Mouse (Mus musculus) myocyte (in vitro differentiated cells): ENCODE measurements around the gene Nes. TPM values are rescaled to one million over a fixed set of nuclear protein-coding genes. Genes with fewer than 3 reads are reported as not detected.

Experiments
- H3K27me3 ChIP-seq: one replicate; pipeline ENCODE4 v1.6.1; 2011; ENCODE audit not compliant: control insufficient read depth, insufficient read depth, insufficient read length
- H3K36me3 ChIP-seq: one replicate; pipeline ENCODE4 v1.6.1; 2011; ENCODE audit not compliant: control insufficient read depth, insufficient read depth
- H3K4me2 ChIP-seq: one replicate; pipeline ENCODE4 v1.6.1; 2011; ENCODE audit warnings: low read depth, control low read depth
- H3K4me3 ChIP-seq: one replicate; pipeline ENCODE4 v1.5.1; 2011; ENCODE audit warnings: mild to moderate bottlenecking, control low read depth, moderate library complexity
- H3K79me2 ChIP-seq: one replicate; pipeline ENCODE4 v1.6.1; 2011; ENCODE audit not compliant: control insufficient read depth, insufficient read depth
- H3ac ChIP-seq: one replicate; pipeline ENCODE4 v1.6.1; 2011; ENCODE audit not compliant: control insufficient read depth, insufficient read length
- CEBPB ChIP-seq: IDR thresholded peaks from 2 replicates; pipeline ENCODE4 v1.6.1; 2011; ENCODE audit warnings: mild to moderate bottlenecking, moderate library complexity; ENCODE audit not compliant: poor library complexity, insufficient read depth, severe bottlenecking
- E2F4 ChIP-seq: IDR thresholded peaks from one replicate; pipeline ENCODE4 v1.6.1; 2011; ENCODE audit warnings: mild to moderate bottlenecking, control low read depth, moderate library complexity; ENCODE audit not compliant: insufficient read depth
- MAX ChIP-seq: IDR thresholded peaks from one replicate; pipeline ENCODE4 v1.6.1; 2011; ENCODE audit warnings: low read depth, mild to moderate bottlenecking, control low read depth
- MYOD1 ChIP-seq, 3 experiments: IDR thresholded peaks; one replicate each; pipeline ENCODE4 v1.6.1; 2011; ENCODE audit warnings: control low read depth in 2 of 3, low read depth in 2 of 3, mild to moderate bottlenecking in 2 of 3, moderate library complexity in 1 of 3; ENCODE audit not compliant: insufficient read length in 2 of 3, control insufficient read depth in 1 of 3
- MYOG ChIP-seq, 3 experiments: IDR thresholded peaks; one replicate each; pipeline ENCODE4 v1.6.1; 2011; ENCODE audit warnings: control low read depth in 2 of 3, low read depth in 2 of 3, mild to moderate bottlenecking in 2 of 3; ENCODE audit not compliant: insufficient read length in 2 of 3, control insufficient read depth in 1 of 3, insufficient read depth in 1 of 3
- POLR2A ChIP-seq: IDR thresholded peaks from one replicate; pipeline ENCODE4 v1.6.1; 2011; ENCODE audit warnings: low read depth, mild to moderate bottlenecking, control low read depth, moderate library complexity; ENCODE audit not compliant: insufficient read length
- POLR2AphosphoS2 ChIP-seq: IDR thresholded peaks from one replicate; pipeline ENCODE4 v1.6.1; 2011; ENCODE audit warnings: low read depth, control low read depth; ENCODE audit not compliant: insufficient read length
- REST ChIP-seq: IDR thresholded peaks from one replicate; pipeline ENCODE4 v1.6.1; 2011; ENCODE audit warnings: mild to moderate bottlenecking, control low read depth, moderate library complexity; ENCODE audit not compliant: insufficient read depth, insufficient read length
- SRF ChIP-seq: IDR thresholded peaks from one replicate; pipeline ENCODE4 v1.6.1; 2011; ENCODE audit warnings: low read depth; ENCODE audit not compliant: control insufficient read depth, insufficient read length
- TCF12 ChIP-seq: IDR thresholded peaks from one replicate; pipeline ENCODE4 v1.6.1; 2011; ENCODE audit warnings: mild to moderate bottlenecking, control low read depth; ENCODE audit not compliant: poor library complexity, insufficient read depth, severe bottlenecking
- TCF3 ChIP-seq: IDR thresholded peaks from one replicate; pipeline ENCODE4 v1.6.1; 2011; ENCODE audit warnings: low read depth, control low read depth; ENCODE audit not compliant: insufficient read length
- USF1 ChIP-seq: IDR thresholded peaks from one replicate; pipeline ENCODE4 v1.6.1; 2011; ENCODE audit warnings: low read depth, mild to moderate bottlenecking, control low read depth, moderate library complexity
- polyA plus RNA-seq: library from polyadenylated mRNA; unstranded; fragments of >200 nt; fragmentation: generic; extraction: Trizol; gene quantifications from one replicate; pipeline ENCODE4 v1.2.1, GENCODE M21; 2012; ENCODE audit warnings: missing spikeins

The Nes gene
- polyA plus RNA-seq, 1 experiment, result 268 TPM

- Histone ChIP-seq H3K4me2 (peak overlapping the region; percentile 35), H3K36me3 (peaks cover 28% of the 10 kb centered on the region), H3ac (no peak overlapping the region), H3K79me2 (peaks cover 69% of the 10 kb centered on the region), H3K4me3 (no peak overlapping the region), H3K27me3 (no peaks in the 10 kb centered on the region)
- TF ChIP-seq CEBPB, result no peak
- TF ChIP-seq E2F4, result no peak
- TF ChIP-seq MYOG (IDR thresholded peaks at IDR 0.05; ENCODE audit: control insufficient read depth in 1 of 3, insufficient read depth in 1 of 3, insufficient read length in 2 of 3, low read depth in 2 of 3), result no peak
- TF ChIP-seq TCF3, result no peak
- TF ChIP-seq MAX, result no peak
- no peak for TF ChIP-seq TCF12
- TF ChIP-seq POLR2A, result no peak
- TF ChIP-seq MYOD1 (IDR thresholded peaks at IDR 0.05; ENCODE audit: control insufficient read depth in 1 of 3, insufficient read length in 2 of 3, low read depth in 2 of 3), result no peak
- no peak for TF ChIP-seq POLR2AphosphoS2
- TF ChIP-seq USF1, result no peak
Measured at GRCm38 (mm10) chr3:87934026-87934425, 36.9 kb upstream of the Nes start.

GRCm38 (mm10) chr3:87934501-87934900 lies 36.4 kb upstream of the Nes start:
- TF ChIP-seq TCF3 (no peak), SRF (no peak), MYOD1 (IDR thresholded peaks at IDR 0.05; ENCODE audit: control insufficient read depth in 1 of 3, insufficient read length in 2 of 3, low read depth in 2 of 3) (no peak), TCF12 (no peak), MYOG (IDR thresholded peaks at IDR 0.05; ENCODE audit: control insufficient read depth in 1 of 3, insufficient read depth in 1 of 3, insufficient read length in 2 of 3, low read depth in 2 of 3) (no peak), E2F4 (no peak), CEBPB (no peak), POLR2A (no peak), REST (no peak), MAX (no peak), USF1 (no peak), POLR2AphosphoS2 (no peak)
- peaks cover 32% of the 10 kb centered on the region for H3K36me3 ChIP-seq
- H3K4me3 ChIP-seq, result no peak overlapping the region
- H3ac ChIP-seq, result no peak overlapping the region
- peaks cover 64% of the 10 kb centered on the region for H3K79me2 ChIP-seq
- H3K27me3 ChIP-seq, result no peaks in the 10 kb centered on the region
- no peak overlapping the region for H3K4me2 ChIP-seq

- peaks cover 35% of the 10 kb centered on the region for H3K36me3 ChIP-seq
- no peak for TF ChIP-seq REST
- no peak for TF ChIP-seq POLR2A
- no peak for TF ChIP-seq MYOG (IDR thresholded peaks at IDR 0.05; ENCODE audit: control insufficient read depth in 1 of 3, insufficient read depth in 1 of 3, insufficient read length in 2 of 3, low read depth in 2 of 3)
- no peak for TF ChIP-seq TCF12
- no peak for TF ChIP-seq TCF3
- no peak for TF ChIP-seq E2F4
- no peak for TF ChIP-seq MAX
- no peak for TF ChIP-seq MYOD1 (IDR thresholded peaks at IDR 0.05; ENCODE audit: control insufficient read depth in 1 of 3, insufficient read length in 2 of 3, low read depth in 2 of 3)
- no peak for TF ChIP-seq CEBPB
- no peak for TF ChIP-seq SRF
- no peak for TF ChIP-seq POLR2AphosphoS2
- no peak for TF ChIP-seq USF1
Measured at GRCm38 (mm10) chr3:87935201-87935600, 35.7 kb upstream of the Nes start.

GRCm38 (mm10) chr3:87935776-87936175 lies 35.1 kb upstream of the Nes start:
- TF ChIP-seq TCF12 (no peak), MAX (no peak), SRF (no peak), TCF3 (no peak), USF1 (no peak), REST (no peak), POLR2AphosphoS2 (no peak), MYOD1 (IDR thresholded peaks at IDR 0.05; ENCODE audit: control insufficient read depth in 1 of 3, insufficient read length in 2 of 3, low read depth in 2 of 3) (no peak), MYOG (IDR thresholded peaks at IDR 0.05; ENCODE audit: control insufficient read depth in 1 of 3, insufficient read depth in 1 of 3, insufficient read length in 2 of 3, low read depth in 2 of 3) (no peak), POLR2A (no peak), CEBPB (no peak), E2F4 (no peak)
- Histone ChIP-seq H3K4me3 (no peak overlapping the region), H3K36me3 (peaks cover 38% of the 10 kb centered on the region), H3K4me2 (peak overlapping the region; percentile 30), H3K27me3 (no peaks in the 10 kb centered on the region), H3ac (no peak overlapping the region), H3K79me2 (peaks cover 55% of the 10 kb centered on the region)

More at GRCm38 (mm10) chr3:87935201-87935600, 35.7 kb upstream of the Nes start:
- Histone ChIP-seq H3K4me3 (no peak overlapping the region), H3K27me3 (no peaks in the 10 kb centered on the region), H3ac (no peak overlapping the region), H3K4me2 (no peak overlapping the region), H3K79me2 (peaks cover 60% of the 10 kb centered on the region)

GRCm38 (mm10) chr3:87940611-87941010 lies 30.3 kb upstream of the Nes start:
- no peaks in the 10 kb centered on the region for H3K27me3 ChIP-seq
- TF ChIP-seq POLR2AphosphoS2, result no peak
- TF ChIP-seq MYOG (IDR thresholded peaks at IDR 0.05; ENCODE audit: control insufficient read depth in 1 of 3, insufficient read depth in 1 of 3, insufficient read length in 2 of 3, low read depth in 2 of 3), result no peak
- TF ChIP-seq SRF, result no peak
- no peak for TF ChIP-seq TCF12
- H3K4me3 ChIP-seq, result no peak overlapping the region
- no peak overlapping the region for H3ac ChIP-seq
- H3K79me2 ChIP-seq, result peaks cover 20% of the 10 kb centered on the region
- H3K36me3 ChIP-seq, result peaks cover 37% of the 10 kb centered on the region
- H3K4me2 ChIP-seq, result no peak overlapping the region
